Mouse (Mus musculus): ENCODE data around the gene Duoxa2. TPM values are rescaled to one million over a fixed set of nuclear protein-coding genes. Genes with fewer than 3 reads are reported as not detected.
"Not testable (repeated sequence)": the region's sequence is repeated elsewhere in the genome, so short reads cannot be mapped to it uniquely, and the experiment has no call there.

Gene Duoxa2
- polyA plus RNA-seq, 1 experiment from 2014 or later = not detected

- Histone ChIP-seq H3K27ac (no peak overlapping the region), H3K9me3 (no peaks in the 10 kb centered on the region), H3K4me2 (peak overlapping the region; percentile 66), H3K4me1 (peaks cover 15% of the 10 kb centered on the region), H3K27me3 (peaks cover 73% of the 10 kb centered on the region), H3K36me3 (no peaks in the 10 kb centered on the region), H3K4me3 (peak overlapping the region; percentile 33), H3K9ac (peak overlapping the region; percentile 32; the same call in 1 of the 2 replicates)
- WGBS = 4% methylated on average over 27 of the region's 27 CpGs
- no peak for ATAC-seq (ENCODE audit: insufficient number of reproducible peaks, insufficient read depth, low FRiP score, low TSS enrichment, low read depth)
Measured at GRCm38 (mm10) chr2:122312722-122313417, 14.2 kb downstream of the Duoxa2 start.

DNA sequence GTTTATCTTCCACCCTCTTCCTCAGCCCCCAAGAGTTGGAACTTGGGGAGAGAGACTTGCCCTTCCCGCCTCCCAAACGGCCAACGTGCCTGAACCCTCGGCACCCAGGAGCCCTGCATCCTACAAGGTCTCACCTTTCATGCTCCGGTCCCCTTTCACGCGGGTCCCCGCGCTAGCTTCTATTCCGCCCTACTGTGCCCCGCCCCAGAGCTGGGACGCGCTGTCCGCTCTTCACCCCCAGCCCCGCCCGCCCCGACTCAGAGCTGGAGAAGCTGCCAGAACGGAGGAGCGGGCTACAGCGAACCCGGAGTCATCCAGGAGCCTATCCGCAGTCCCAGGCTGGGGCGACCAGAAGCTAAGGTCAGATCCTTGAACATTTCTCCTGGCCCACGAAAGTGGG lies 14.8 kb downstream of the Duoxa2 start, which contains the start of gene Duoxa1:
TSS of gene Duoxa1 (minus strand) at position 195 of the 400 bp plus-strand sequence.
- peaks cover 15% of the 10 kb centered on the region for H3K4me1 ChIP-seq
- no peak within 1 kb of the TSS for H3K27ac ChIP-seq
- H3K27me3 ChIP-seq = peaks cover 74% of the 10 kb centered on the region
- H3K9ac ChIP-seq = peak within 1 kb of the TSS; percentile 32
- no peaks in the 10 kb centered on the region for H3K36me3 ChIP-seq
- ATAC-seq (ENCODE audit: insufficient number of reproducible peaks, insufficient read depth, low FRiP score, low TSS enrichment, low read depth) = 0 out of 2 replicates have a peak, but pooled peaks have one; percentile 40
- peak within 1 kb of the TSS; percentile 66 for H3K4me2 ChIP-seq
- 3% methylated on average over 24 of the region's 24 CpGs for WGBS
- H3K9me3 ChIP-seq = no peaks in the 10 kb centered on the region
- peak within 1 kb of the TSS; percentile 33 for H3K4me3 ChIP-seq

GRCm38 (mm10) chr2:122315372-122315771 lies 16.7 kb downstream of the Duoxa2 start, which contains the start of gene Duox1:
Gene Duox1, plus strand, starts transcription at chr2:122315672.
- Histone ChIP-seq H3K4me3 (no peak within 1 kb of the TSS), H3K9ac (no peak within 1 kb of the TSS), H3K27ac (no peak within 1 kb of the TSS), H3K27me3 (peaks cover 63% of the 10 kb centered on the region), H3K36me3 (no peaks in the 10 kb centered on the region), H3K9me3 (no peaks in the 10 kb centered on the region), H3K4me2 (no peak within 1 kb of the TSS), H3K4me1 (peaks cover 15% of the 10 kb centered on the region)
- WGBS = 88% methylated on average over 7 of the region's 7 CpGs
- ATAC-seq (ENCODE audit: insufficient number of reproducible peaks, insufficient read depth, low FRiP score, low TSS enrichment, low read depth) = no peak

- no peaks in the 10 kb centered on the region for H3K9me3 ChIP-seq
- H3K4me1 ChIP-seq = peaks cover 15% of the 10 kb centered on the region
- no peak for ATAC-seq (ENCODE audit: insufficient number of reproducible peaks, insufficient read depth, low FRiP score, low TSS enrichment, low read depth)
- 81% methylated on average over 4 of the region's 4 CpGs for WGBS
- no peak overlapping the region for H3K9ac ChIP-seq
- no peaks in the 10 kb centered on the region for H3K36me3 ChIP-seq
- no peak overlapping the region for H3K4me2 ChIP-seq
- H3K4me3 ChIP-seq = no peak overlapping the region
- peaks cover 45% of the 10 kb centered on the region for H3K27me3 ChIP-seq
- no peak overlapping the region for H3K27ac ChIP-seq
Measured at GRCm38 (mm10) chr2:122317384-122317783, 18.7 kb downstream of the Duoxa2 start.

DNA sequence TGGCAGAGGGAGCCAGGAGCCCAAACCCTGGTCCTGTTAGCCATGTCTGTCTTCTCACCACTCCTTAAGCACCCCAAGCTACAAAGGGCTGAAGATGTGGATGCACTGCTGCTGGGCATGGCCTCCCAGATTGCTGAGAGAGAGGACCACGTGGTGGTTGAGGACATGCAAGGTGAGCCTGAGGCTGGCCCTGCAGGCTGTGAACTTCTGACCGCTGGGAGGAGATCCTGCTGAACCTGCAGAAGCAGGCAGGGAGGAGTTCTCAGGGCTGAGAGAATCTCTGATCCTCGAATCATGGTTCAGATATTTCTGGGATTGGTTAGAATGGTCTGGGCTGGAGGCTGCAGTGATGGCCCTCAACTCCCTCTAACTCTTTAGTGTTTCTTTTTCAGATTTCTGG lies 25.3 kb downstream of the Duoxa2 start:
- H3K36me3 ChIP-seq = no peaks in the 10 kb centered on the region
- no peaks in the 10 kb centered on the region for H3K27me3 ChIP-seq
- H3K4me2 ChIP-seq = no peak overlapping the region
- H3K9me3 ChIP-seq = no peaks in the 10 kb centered on the region
- no peak overlapping the region for H3K4me3 ChIP-seq
- H3K27ac ChIP-seq = no peak overlapping the region
- no peak for ATAC-seq (ENCODE audit: insufficient number of reproducible peaks, insufficient read depth, low FRiP score, low TSS enrichment, low read depth)
- H3K9ac ChIP-seq = no peak overlapping the region
- 60% methylated on average over 3 of the region's 3 CpGs for WGBS
- H3K4me1 ChIP-seq = no peaks in the 10 kb centered on the region

- H3K27me3 ChIP-seq = no peaks in the 10 kb centered on the region
- WGBS = 80% methylated on average over 3 of the region's 3 CpGs
- no peak for ATAC-seq (ENCODE audit: insufficient number of reproducible peaks, insufficient read depth, low FRiP score, low TSS enrichment, low read depth)
Measured at GRCm38 (mm10) chr2:122324586-122324985, 25.9 kb downstream of the Duoxa2 start.

GRCm38 (mm10) chr2:122325361-122325760 lies 26.7 kb downstream of the Duoxa2 start:
- Histone ChIP-seq H3K27me3 (no peaks in the 10 kb centered on the region), H3K4me3 (no peak overlapping the region), H3K36me3 (no peaks in the 10 kb centered on the region), H3K27ac (no peak overlapping the region), H3K4me1 (no peaks in the 10 kb centered on the region), H3K4me2 (no peak overlapping the region), H3K9ac (no peak overlapping the region), H3K9me3 (no peaks in the 10 kb centered on the region)
- no peak for ATAC-seq (ENCODE audit: insufficient number of reproducible peaks, insufficient read depth, low FRiP score, low TSS enrichment, low read depth)
- 49% methylated on average over 2 of the region's 2 CpGs for WGBS

More at GRCm38 (mm10) chr2:122324586-122324985, 25.9 kb downstream of the Duoxa2 start:
- Histone ChIP-seq H3K4me2 (no peak overlapping the region), H3K36me3 (no peaks in the 10 kb centered on the region), H3K27ac (no peak overlapping the region), H3K9ac (no peak overlapping the region), H3K9me3 (no peaks in the 10 kb centered on the region), H3K4me3 (no peak overlapping the region), H3K4me1 (no peaks in the 10 kb centered on the region)

DNA sequence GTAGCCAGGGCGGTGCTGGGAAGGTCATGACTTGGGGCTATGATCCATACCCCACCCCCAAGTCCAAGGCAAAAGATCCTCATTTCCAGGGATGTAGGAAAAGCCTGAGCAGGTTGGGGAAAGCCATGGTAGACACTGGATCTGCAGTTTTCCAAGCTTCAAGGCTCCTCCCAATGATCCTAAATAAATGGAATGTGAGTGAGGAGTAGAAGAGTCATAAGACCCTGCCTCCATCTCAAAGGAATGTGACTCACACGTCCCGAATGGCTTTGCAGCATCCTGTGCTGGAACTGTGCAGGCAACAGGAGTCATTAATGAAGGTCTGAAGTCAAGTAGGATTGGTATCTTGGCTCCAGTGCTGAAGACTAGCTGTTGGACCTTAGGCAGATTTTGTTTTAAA lies 29.3 kb downstream of the Duoxa2 start:
- Histone ChIP-seq H3K27me3 (no peaks in the 10 kb centered on the region), H3K9me3 (no peaks in the 10 kb centered on the region), H3K4me3 (no peak overlapping the region), H3K4me1 (no peaks in the 10 kb centered on the region), H3K4me2 (no peak overlapping the region), H3K36me3 (no peaks in the 10 kb centered on the region), H3K27ac (no peak overlapping the region), H3K9ac (no peak overlapping the region)
- WGBS = 65% methylated on average over 3 of the region's 3 CpGs
- no peak for ATAC-seq (ENCODE audit: insufficient number of reproducible peaks, insufficient read depth, low FRiP score, low TSS enrichment, low read depth)

- 83% methylated on average over 6 of the region's 6 CpGs for WGBS
- not testable (repeated sequence) for H3K27ac ChIP-seq; H3K27me3 ChIP-seq; H3K4me1 ChIP-seq; H3K36me3 ChIP-seq; ATAC-seq (ENCODE audit: insufficient number of reproducible peaks, insufficient read depth, low FRiP score, low TSS enrichment, low read depth); H3K4me2 ChIP-seq; H3K4me3 ChIP-seq; H3K9me3 ChIP-seq; H3K9ac ChIP-seq
Measured at GRCm38 (mm10) chr2:122330317-122330716, 31.6 kb downstream of the Duoxa2 start.

- no peak overlapping the region for H3K4me2 ChIP-seq
- H3K27ac ChIP-seq = no peak overlapping the region
- H3K4me1 ChIP-seq = 0 out of 2 replicates have a peak, but pooled peaks cover 2% of the 10 kb centered on the region
- H3K4me3 ChIP-seq = no peak overlapping the region
- no peak for ATAC-seq (ENCODE audit: insufficient number of reproducible peaks, insufficient read depth, low FRiP score, low TSS enrichment, low read depth)
- no peaks in the 10 kb centered on the region for H3K9me3 ChIP-seq
- no peaks in the 10 kb centered on the region for H3K36me3 ChIP-seq
- H3K27me3 ChIP-seq = no peaks in the 10 kb centered on the region
- no peak overlapping the region for H3K9ac ChIP-seq
- 72% methylated on average over 3 of the region's 3 CpGs for WGBS
Measured at GRCm38 (mm10) chr2:122332222-122332621, 33.5 kb downstream of the Duoxa2 start.

GRCm38 (mm10) chr2:122334170-122334569 lies 35.5 kb downstream of the Duoxa2 start:
- H3K9ac ChIP-seq = no peak overlapping the region
- H3K4me3 ChIP-seq = no peak overlapping the region
- no peaks in the 10 kb centered on the region; the same call in 1 of the 2 replicates for H3K27me3 ChIP-seq
- H3K36me3 ChIP-seq = no peaks in the 10 kb centered on the region
- H3K4me1 ChIP-seq = 0 out of 2 replicates have a peak, but pooled peaks cover 6% of the 10 kb centered on the region
- H3K9me3 ChIP-seq = no peaks in the 10 kb centered on the region
- H3K4me2 ChIP-seq = no peak overlapping the region
- 49% methylated on average over 3 of the region's 3 CpGs for WGBS
- ATAC-seq (ENCODE audit: insufficient number of reproducible peaks, insufficient read depth, low FRiP score, low TSS enrichment, low read depth) = no peak
- no peak overlapping the region for H3K27ac ChIP-seq

GRCm38 (mm10) chr2:122337291-122337690 lies 38.6 kb downstream of the Duoxa2 start:
- no peak overlapping the region for H3K27ac ChIP-seq
- H3K4me3 ChIP-seq = no peak overlapping the region

More at GRCm38 (mm10) chr2:122337291-122337690, 38.6 kb downstream of the Duoxa2 start:
- H3K9ac ChIP-seq = no peak overlapping the region
- no peaks in the 10 kb centered on the region for H3K36me3 ChIP-seq
- H3K4me1 ChIP-seq = peaks cover 6% of the 10 kb centered on the region; the same call in 1 of the 2 replicates
- ATAC-seq (ENCODE audit: insufficient number of reproducible peaks, insufficient read depth, low FRiP score, low TSS enrichment, low read depth) = no peak
- H3K27me3 ChIP-seq = no peaks in the 10 kb centered on the region; the same call in 1 of the 2 replicates
- 62% methylated on average over 21 of the region's 21 CpGs for WGBS
- H3K9me3 ChIP-seq = no peaks in the 10 kb centered on the region
- H3K4me2 ChIP-seq = peak overlapping the region; percentile 41

All from embryonic facial prominence, embryonic 13.5 days (tissue).